Mouse (Mus musculus) small intestine, adult 2 months (tissue): Measurements from ENCODE around the gene Dda1. TPM values are rescaled to one million over a fixed set of nuclear protein-coding genes. Genes with fewer than 3 reads are reported as not detected.

Source experiments
- H3K27ac ChIP-seq: fragments of 200-500 bp; 2 replicates; pipeline ENCODE4 v1.5.1; 2012; ENCODE audit warnings: low read depth, low read length, control low read depth, inconsistent platforms; ENCODE audit not compliant: insufficient read depth
- H3K27me3 ChIP-seq: fragments of 200-500 bp; 2 replicates; pipeline ENCODE4 v1.6.1; 2012; ENCODE audit warnings: mild to moderate bottlenecking, moderate library complexity, low read length, inconsistent platforms; ENCODE audit not compliant: control insufficient read depth, insufficient read depth
- H3K36me3 ChIP-seq: fragments of 200-500 bp; 2 replicates; pipeline ENCODE4 v1.6.1; 2012; ENCODE audit warnings: mild to moderate bottlenecking, low read length, control low read depth, inconsistent platforms; ENCODE audit not compliant: control insufficient read depth, insufficient read depth
- H3K4me1 ChIP-seq: fragments of 200-500 bp; 2 replicates; pipeline ENCODE4 v1.6.1; 2012; ENCODE audit warnings: low read length, inconsistent platforms, mixed read lengths; ENCODE audit not compliant: control insufficient read depth, insufficient read depth, insufficient read length
- H3K4me3 ChIP-seq: fragments of 200-500 bp; 2 replicates; pipeline ENCODE4 v1.5.1; 2012; ENCODE audit warnings: low read depth, mild to moderate bottlenecking, control low read depth, inconsistent platforms, low read length, moderate library complexity
- CTCF ChIP-seq: fragments of 200-500 bp; IDR thresholded peaks from 2 replicates; pipeline ENCODE4 v1.5.1; 2012; ENCODE audit warnings: low read depth, mild to moderate bottlenecking, control low read depth, inconsistent platforms, low read length, moderate library complexity, mixed read lengths; ENCODE audit not compliant: insufficient replicate concordance, insufficient read length; ENCODE audit errors: extremely low read depth
- POLR2A ChIP-seq: fragments of 200-500 bp; IDR thresholded peaks from 2 replicates; pipeline ENCODE4 v1.6.1; 2012; ENCODE audit warnings: low read depth, mild to moderate bottlenecking, control low read depth, inconsistent platforms, low read length, moderate library complexity
- WGBS: fragments of 180-500 bp; shearing (Covaris S2); methylation state at CpG from one replicate; pipeline ENCODE4 v1.1.7; 2018; 5-methylcytosine and 5-hydroxymethylcytosine counted together
- polyA plus RNA-seq: library from polyadenylated mRNA; depleted of rRNA; stranded (reverse); fragments of >200 nt; gene quantifications from 2 replicates; pipeline ENCODE4 v1.2.3, GENCODE M21; 2012

Dda1 gene
- polyA plus RNA-seq, 1 experiment: 85.3 TPM

DNA sequence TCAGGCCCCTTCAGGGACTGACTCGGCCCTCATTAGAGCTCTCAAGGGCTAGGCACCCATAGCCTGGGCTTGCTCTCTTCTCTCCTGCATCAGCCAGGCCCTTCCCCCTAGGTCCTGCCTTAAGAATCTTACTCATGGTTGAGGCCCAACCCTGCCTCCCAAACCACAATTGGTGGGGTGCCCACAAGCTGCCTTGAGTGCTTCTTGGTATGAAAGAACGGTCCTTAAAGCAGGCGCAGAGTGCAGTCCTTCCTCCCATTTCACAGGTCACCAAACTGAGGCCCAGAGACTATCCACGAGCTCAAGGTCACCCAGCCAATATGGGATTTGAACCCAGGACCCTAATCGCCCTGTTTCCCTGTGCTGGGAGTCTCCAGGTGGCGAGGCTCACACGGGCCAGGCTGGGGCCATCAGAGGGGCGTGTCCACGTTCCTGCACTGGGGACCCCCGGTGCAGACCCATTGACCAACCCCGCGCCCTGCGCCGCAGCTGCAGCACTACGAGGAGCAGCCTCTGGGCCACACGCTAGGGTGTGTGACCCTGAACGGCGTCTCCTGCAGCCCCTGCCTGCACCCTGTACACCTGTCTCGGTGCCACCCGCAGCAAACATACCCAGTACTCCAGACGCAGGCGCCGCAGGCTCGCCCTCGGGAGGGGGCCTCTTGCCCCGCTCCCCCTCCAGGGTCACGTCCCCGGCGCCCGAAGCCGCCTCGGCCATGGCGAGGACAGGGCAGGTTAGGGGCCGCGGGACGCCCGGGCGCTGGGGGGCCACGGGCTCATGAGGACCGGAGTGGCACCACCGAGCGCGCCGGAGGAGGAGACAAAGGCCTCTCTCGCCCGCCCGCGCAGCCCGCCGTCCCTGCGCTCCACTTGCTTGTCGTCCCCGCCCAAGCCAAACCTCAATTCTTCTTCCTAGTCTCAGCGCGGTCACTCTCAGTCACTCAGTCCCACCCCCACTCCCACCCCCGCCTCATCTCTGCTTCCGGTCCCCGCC lies 16.4 kb downstream of the Dda1 start, which contains the start of gene Ano8:
Gene Ano8, minus strand, starts transcription at position 822 of the 994 bp plus-strand sequence.
- Histone ChIP-seq H3K27me3 (no peaks in the 10 kb centered on the region), H3K4me3 (peak within 1 kb of the TSS; percentile 67), H3K36me3 (no peaks in the 10 kb centered on the region), H3K27ac (no peak within 1 kb of the TSS), H3K4me1 (peaks cover 9% of the 10 kb centered on the region)
- TF ChIP-seq POLR2A: no peak; the same call in 1 of the 2 replicates
- TF ChIP-seq CTCF: no peak
- WGBS: 5% methylated on average over 57 of the region's 58 CpGs

- Histone ChIP-seq H3K27me3 (no peaks in the 10 kb centered on the region), H3K4me3 (no peak overlapping the region), H3K27ac (no peak overlapping the region), H3K36me3 (peaks cover 4% of the 10 kb centered on the region; the same call in 1 of the 2 replicates), H3K4me1 (peaks cover 10% of the 10 kb centered on the region)
- 5% methylated on average over 7 of the region's 7 CpGs for WGBS
- TF ChIP-seq CTCF (no peak), POLR2A (no peak)
Measured at GRCm38 (mm10) chr8:71486136-71486529, 17.1 kb downstream of the Dda1 start.

GRCm38 (mm10) chr8:71487691-71488445 lies 18.9 kb downstream of the Dda1 start, which contains the start of gene Gtpbp3:
Gene Gtpbp3 (plus strand): TSS chr8:71488103.
- Histone ChIP-seq H3K27ac (peak within 1 kb of the TSS; percentile 79), H3K36me3 (peaks cover 7% of the 10 kb centered on the region; the same call in 1 of the 2 replicates), H3K4me3 (peak within 1 kb of the TSS; percentile 88), H3K4me1 (peaks cover 15% of the 10 kb centered on the region), H3K27me3 (no peaks in the 10 kb centered on the region)
- 1% methylated on average over 33 of the region's 33 CpGs for WGBS
- TF ChIP-seq CTCF (no peak), POLR2A (peak; percentile 19; the same call in 1 of the 2 replicates)

- H3K27me3 ChIP-seq: no peaks in the 10 kb centered on the region
- H3K4me3 ChIP-seq: peak overlapping the region; percentile 88
- peaks cover 9% of the 10 kb centered on the region; the same call in 1 of the 2 replicates for H3K36me3 ChIP-seq
- peak overlapping the region; percentile 79 for H3K27ac ChIP-seq
- WGBS: 0% methylated on average over 22 of the region's 22 CpGs
- H3K4me1 ChIP-seq: peaks cover 15% of the 10 kb centered on the region
- TF ChIP-seq POLR2A (peak; percentile 38; the same call in 1 of the 2 replicates), CTCF (no peak)
Measured at GRCm38 (mm10) chr8:71488454-71488853, 19.5 kb downstream of the Dda1 start.

DNA sequence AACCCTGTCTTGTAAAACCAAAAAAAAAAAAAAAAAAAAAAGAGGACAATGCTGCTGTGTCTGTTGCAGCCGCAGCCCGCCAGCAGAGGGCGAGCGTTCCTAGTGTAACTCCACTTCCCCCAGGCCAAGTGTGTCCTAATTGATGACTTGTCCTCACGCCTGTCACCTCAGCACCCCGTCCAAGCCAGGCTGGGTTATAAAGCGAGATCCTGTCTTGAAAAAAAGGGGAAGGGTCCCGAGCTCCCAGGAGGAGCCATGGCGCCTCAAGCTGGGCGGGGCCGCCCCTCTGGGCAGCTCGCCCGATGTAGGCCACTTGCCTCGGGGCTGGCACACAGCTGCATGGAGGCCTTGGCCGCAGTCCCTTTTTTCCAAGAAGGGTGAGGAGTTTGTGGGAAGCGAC lies 26.0 kb downstream of the Dda1 start:
- H3K36me3 ChIP-seq: peaks cover 16% of the 10 kb centered on the region; the same call in 1 of the 2 replicates
- no peaks in the 10 kb centered on the region for H3K27me3 ChIP-seq
- peak; percentile 73 for TF ChIP-seq CTCF
- no peak for TF ChIP-seq POLR2A
- H3K4me1 ChIP-seq: peaks cover 7% of the 10 kb centered on the region
- H3K4me3 ChIP-seq: no peak overlapping the region
- 26% methylated on average over 16 of the region's 16 CpGs for WGBS
- 0 out of 2 replicates have a peak overlapping the region, but pooled peaks have one; percentile 50 for H3K27ac ChIP-seq

- H3K4me1 ChIP-seq: peaks cover 7% of the 10 kb centered on the region
- H3K27me3 ChIP-seq: no peaks in the 10 kb centered on the region
- H3K4me3 ChIP-seq: no peak overlapping the region
- 79% methylated on average over 5 of the region's 5 CpGs for WGBS
- H3K36me3 ChIP-seq: peaks cover 15% of the 10 kb centered on the region; the same call in 1 of the 2 replicates
- TF ChIP-seq POLR2A: no peak
- no peak for TF ChIP-seq CTCF
- peak overlapping the region; percentile 25; the same call in 1 of the 2 replicates for H3K27ac ChIP-seq
Measured at GRCm38 (mm10) chr8:71495811-71496210, 26.8 kb downstream of the Dda1 start.
